Mouse (Mus musculus) CH12.LX (cell line): ENCODE measurements around the gene March6.

Experiments used
- CHD1 ChIP-seq: IDR thresholded peaks from 2 replicates; pipeline ENCODE4 v1.6.1; 2012; ENCODE audit warnings: low read depth, low read length, improper control_type of control experiment, inconsistent platforms
- CHD2 ChIP-seq: IDR thresholded peaks from 2 replicates; pipeline ENCODE4 v1.6.1; 2011; ENCODE audit warnings: low read length, improper control_type of control experiment
- CTCF ChIP-seq, 2 experiments: IDR thresholded peaks in 1 of 2; conservative IDR thresholded peaks in 1 of 2; 2 replicates each; pipeline ENCODE4 v1.5.1; 2011 to 2012; ENCODE audit warnings: low read depth in 2 of 2, low read length in 2 of 2, improper control_type of control experiment in 1 of 2, inconsistent platforms in 1 of 2, mild to moderate bottlenecking in 1 of 2, moderate library complexity in 1 of 2
- ELF1 ChIP-seq: IDR thresholded peaks from 2 replicates; pipeline ENCODE4 v1.6.1; 2014; ENCODE audit warnings: low read depth, mild to moderate bottlenecking, inconsistent platforms, low read length, improper control_type of control experiment
- EP300 ChIP-seq: IDR thresholded peaks from 2 replicates; pipeline ENCODE4 v1.6.1; 2011; ENCODE audit warnings: low read length, improper control_type of control experiment
- GABPA ChIP-seq: IDR thresholded peaks from 2 replicates; pipeline ENCODE4 v1.6.1; 2012; ENCODE audit warnings: low read depth, low read length, improper control_type of control experiment, inconsistent platforms; ENCODE audit not compliant: insufficient replicate concordance
- MAFK ChIP-seq: IDR thresholded peaks from 2 replicates; pipeline ENCODE4 v1.6.1; 2011; ENCODE audit warnings: low read length, improper control_type of control experiment; ENCODE audit not compliant: insufficient replicate concordance
- MAX ChIP-seq: IDR thresholded peaks from 2 replicates; pipeline ENCODE4 v1.6.1; 2011; ENCODE audit warnings: low read length, improper control_type of control experiment
- MXI1 ChIP-seq: IDR thresholded peaks from 2 replicates; pipeline ENCODE4 v1.6.1; 2011; ENCODE audit warnings: mild to moderate bottlenecking, low read depth, low read length, improper control_type of control experiment
- NRF1 ChIP-seq: IDR thresholded peaks from 2 replicates; pipeline ENCODE4 v1.6.1; 2014; ENCODE audit warnings: low read depth, mild to moderate bottlenecking, inconsistent platforms, low read length, improper control_type of control experiment, moderate library complexity
- POLR2A ChIP-seq: IDR thresholded peaks from 2 replicates; pipeline ENCODE4 v1.6.1; 2011; ENCODE audit warnings: low read depth, mild to moderate bottlenecking, improper control_type of control experiment, low read length
- RAD21 ChIP-seq: IDR thresholded peaks from 2 replicates; pipeline ENCODE4 v1.6.1; 2011; ENCODE audit warnings: low read depth, mild to moderate bottlenecking, low read length, improper control_type of control experiment, moderate library complexity
- USF1 ChIP-seq: IDR thresholded peaks from 2 replicates; pipeline ENCODE4 v1.6.1; 2014; ENCODE audit warnings: low read depth, mild to moderate bottlenecking, inconsistent platforms, low read length, improper control_type of control experiment
- ZNF384 ChIP-seq: IDR thresholded peaks from 2 replicates; pipeline ENCODE4 v1.6.1; 2012; ENCODE audit warnings: low read depth, low read length, improper control_type of control experiment, inconsistent platforms

- TF ChIP-seq POLR2A, result no peak
- TF ChIP-seq RAD21, result no peak
- TF ChIP-seq MXI1, result no peak
- TF ChIP-seq CHD2, result no peak
- TF ChIP-seq GABPA, result no peak
- no peak for TF ChIP-seq MAX
- TF ChIP-seq EP300, result no peak
- no peak for TF ChIP-seq CTCF (conservative IDR thresholded peaks at IDR 0.05 in 1 of 2, IDR thresholded peaks at IDR 0.05 in 1 of 2; ENCODE audit: low read depth in 2 of 2, low read length in 2 of 2)
- no peak for TF ChIP-seq ZNF384
- TF ChIP-seq CHD1, result no peak
- no peak for TF ChIP-seq MAFK
- TF ChIP-seq ELF1, result no peak
- TF ChIP-seq USF1, result no peak
- TF ChIP-seq NRF1, result no peak
These were observed 12.5 kb downstream of the March6 start for GRCm38 (mm10) chr15:31518371-31518770.
